Mouse (Mus musculus) MEL (cell line): Measurements from ENCODE around the gene Bcl6b.

ENCODE experiments used
- BHLHE40 ChIP-seq: IDR thresholded peaks from 2 replicates; pipeline ENCODE4 v1.6.1; 2012; ENCODE audit warnings: low read depth, mild to moderate bottlenecking, inconsistent platforms, low read length, improper control_type of control experiment, borderline replicate concordance
- CHD1 ChIP-seq: IDR thresholded peaks from 2 replicates; pipeline ENCODE4 v1.6.1; 2012; ENCODE audit warnings: low read depth, mild to moderate bottlenecking, inconsistent platforms, low read length, improper control_type of control experiment
- EP300 ChIP-seq, 2 experiments: IDR thresholded peaks; 2 replicates each; pipeline ENCODE4 v1.6.1; 2011; ENCODE audit warnings: improper control_type of control experiment in 2 of 2, low read length in 2 of 2, low read depth in 1 of 2, mild to moderate bottlenecking in 1 of 2
- MAZ ChIP-seq: IDR thresholded peaks from 2 replicates; pipeline ENCODE4 v1.6.1; 2012; ENCODE audit warnings: low read depth, mild to moderate bottlenecking, inconsistent platforms, low read length, improper control_type of control experiment
- POLR2A ChIP-seq, 2 experiments: IDR thresholded peaks; 2 replicates each; pipeline ENCODE4 v1.6.1; 2011 to 2012; ENCODE audit warnings: low read length in 2 of 2, mild to moderate bottlenecking in 2 of 2, control low read depth in 1 of 2, improper control_type of control experiment in 1 of 2, low read depth in 1 of 2, moderate library complexity in 1 of 2; ENCODE audit not compliant: control insufficient read depth in 1 of 2, insufficient read depth in 1 of 2, poor library complexity in 1 of 2

GRCm38 (mm10) chr11:70236717-70237116 lies 7.1 kb upstream of the Bcl6b start:
- TF ChIP-seq POLR2A (IDR thresholded peaks at IDR 0.05; ENCODE audit: control insufficient read depth in 1 of 2, insufficient read depth in 1 of 2, low read depth in 1 of 2, low read length in 2 of 2, poor library complexity in 1 of 2) (no peak), EP300 (IDR thresholded peaks at IDR 0.05; ENCODE audit: low read depth in 1 of 2, low read length in 2 of 2) (no peak), CHD1 (no peak), BHLHE40 (no peak), MAZ (no peak)
